Mouse (Mus musculus): ENCODE measurements around the gene Txndc17. TPM values are rescaled to one million over a fixed set of nuclear protein-coding genes. Genes with fewer than 3 reads are reported as not detected.

Txndc17 gene
- polyA plus RNA-seq (2012; rRNA removed; ENCODE audit: low replicate concordance): 32.5 and 49.9 TPM in 2 replicates

DNA sequence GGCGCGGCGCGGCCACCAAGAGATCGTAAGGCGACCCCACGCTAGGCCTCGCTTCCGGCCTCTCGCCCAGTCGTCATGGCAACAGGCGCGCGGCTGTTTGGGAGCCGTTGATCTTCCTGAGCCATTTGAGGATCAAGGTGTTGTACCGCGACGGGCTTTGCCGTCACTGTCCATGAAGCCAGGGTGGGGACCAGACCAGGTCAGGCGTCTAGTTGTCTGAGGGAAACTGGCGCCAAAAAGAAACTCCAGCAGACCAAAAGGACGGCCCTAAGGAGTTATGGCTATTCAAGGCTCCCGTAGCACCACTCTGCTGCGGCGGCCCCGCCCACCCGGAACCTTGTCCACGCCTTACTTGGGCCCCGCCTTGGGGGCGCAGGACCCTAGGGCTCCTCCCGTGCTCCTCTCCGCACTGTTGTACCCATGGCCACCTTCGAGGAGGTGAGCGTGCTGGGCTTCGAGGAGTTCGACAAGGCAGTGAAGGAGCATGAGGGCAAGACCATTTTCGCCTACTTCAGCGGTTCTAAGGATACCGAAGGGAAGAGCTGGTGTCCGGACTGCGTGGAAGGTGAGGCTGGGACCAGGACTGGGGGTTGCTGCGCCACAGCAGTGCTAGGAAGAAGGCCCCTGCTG, at the start of gene Txndc17, which contains the start of gene 4933427D14Rik:
Gene Txndc17, plus strand, starts transcription at position 344 of the 630 bp plus-strand sequence.
Gene 4933427D14Rik, minus strand, starts transcription at position 256 of the 630 bp plus-strand sequence.

GRCm38 (mm10) chr11:72206341-72207203, 775 bp upstream of the Txndc17 start, which contains the start of gene Gm43951:
Gene Gm43951, minus strand, starts transcription at chr11:72206840.

DNA sequence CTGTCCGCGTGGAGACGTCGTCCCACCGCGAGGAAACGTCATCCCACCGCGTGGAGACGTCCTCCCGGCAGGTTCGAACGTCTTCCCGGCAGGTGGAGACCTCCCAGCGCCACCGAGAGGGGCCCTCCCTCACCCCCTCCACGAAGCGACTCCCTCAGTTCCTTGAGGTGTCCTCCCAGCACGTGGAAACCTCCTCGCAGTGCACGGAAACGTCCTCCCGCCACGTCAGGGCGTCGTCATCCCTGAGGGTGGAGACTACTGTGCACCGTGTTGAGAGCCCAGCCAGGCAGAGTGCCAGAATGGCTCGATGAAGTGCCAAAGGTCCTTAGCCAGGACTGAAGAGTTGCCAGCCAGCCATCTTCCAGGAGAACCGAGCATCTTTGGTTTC, 8.1 kb downstream of the Txndc17 start, which contains the start of gene Med31:
Gene Med31, minus strand, starts transcription at position 183 of the 388 bp plus-strand sequence.

Other genes starting within 250 kb of the Txndc17 start
- gene Aipl1, start 170.0 kb upstream of the Txndc17 start, polyA plus RNA-seq (2012; rRNA removed; ENCODE audit: low replicate concordance): 0.08 and 0.16 TPM in 2 replicates
- 2.0 and 2.2 TPM in 2 replicates for gene Pimreg, start 165.5 kb upstream of the Txndc17 start, polyA plus RNA-seq (2012; rRNA removed; ENCODE audit: low replicate concordance)
- 4.8 and 5.1 TPM in 2 replicates for gene Pitpnm3, start 71.8 kb upstream of the Txndc17 start, polyA plus RNA-seq (2012; rRNA removed; ENCODE audit: low replicate concordance)
- 0.11 and 0.17 TPM in 2 replicates for gene Gm43951, start 707 bp upstream of the Txndc17 start, polyA plus RNA-seq (2012; rRNA removed; ENCODE audit: low replicate concordance)
- 3.6 and 3.7 TPM in 2 replicates for gene 4933427D14Rik, start 88 bp upstream of the Txndc17 start, polyA plus RNA-seq (2012; rRNA removed; ENCODE audit: low replicate concordance)
- 3.1 and 5.3 TPM in 2 replicates for gene Med31, start 8.0 kb downstream of the Txndc17 start, polyA plus RNA-seq (2012; rRNA removed; ENCODE audit: low replicate concordance)
- gene Slc13a5, start 59.7 kb downstream of the Txndc17 start, polyA plus RNA-seq (2012; rRNA removed; ENCODE audit: low replicate concordance): not detected in 2 replicates
- 28.6 and 59.1 TPM in 2 replicates for gene Xaf1, start 94.1 kb downstream of the Txndc17 start, polyA plus RNA-seq (2012; rRNA removed; ENCODE audit: low replicate concordance)
- gene Fbxo39, start 106.9 kb downstream of the Txndc17 start, polyA plus RNA-seq (2012; rRNA removed; ENCODE audit: low replicate concordance): 0.17 TPM in 2 replicates
- 0.10 and 0.19 TPM in 2 replicates for gene Tekt1, start 154.9 kb downstream of the Txndc17 start, polyA plus RNA-seq (2012; rRNA removed; ENCODE audit: low replicate concordance)
- 5.4 and 45.0 TPM in 2 replicates for gene Smtnl2, start 204.2 kb downstream of the Txndc17 start, polyA plus RNA-seq (2012; rRNA removed; ENCODE audit: low replicate concordance)
- gene Ggt6, start 228.0 kb downstream of the Txndc17 start, polyA plus RNA-seq (2012; rRNA removed; ENCODE audit: low replicate concordance): 3.4 and 4.8 TPM in 2 replicates
- gene Mybbp1a, start 233.8 kb downstream of the Txndc17 start, polyA plus RNA-seq (2012; rRNA removed; ENCODE audit: low replicate concordance): 42.3 TPM in 2 replicates

All from mammary gland, adult 2 months (tissue).